In the genomic region with DNA sequence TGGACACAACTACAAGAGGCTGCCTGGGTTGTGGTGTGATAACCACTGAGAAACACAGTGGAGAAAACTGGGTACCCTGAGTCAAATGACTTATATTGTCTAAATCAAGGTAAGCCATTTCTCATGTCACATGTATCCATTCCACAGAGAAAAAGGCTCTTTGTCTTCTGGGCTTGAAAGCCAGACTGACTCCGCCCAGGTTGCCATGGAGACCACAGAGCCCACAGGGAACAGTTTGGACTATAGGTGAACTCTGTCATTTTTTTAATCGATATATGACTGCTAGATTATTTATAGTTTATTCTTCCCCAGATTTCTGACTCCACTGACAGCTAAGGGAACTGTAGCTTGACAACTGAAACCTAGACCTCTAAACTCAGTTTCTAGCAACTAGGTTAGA, we compare ENCODE assay signal across 29 mouse cellular contexts.
DNase-seq lines count a peak whose midpoint lies in the region; ATAC-seq and TF ChIP-seq lines count a peak whose summit lies in the region.
"Had no signal": no experiment of that assay in that cellular context is flagged by ENCODE, and none has a peak within 500 bp of the region (broad histone marks: within the 10 kb centered on the region; RNA-seq: fewer than 3 reads in every experiment).

No protein-coding gene starts in this region.

- ATAC-seq in forebrain, postnatal 0 days = peak; percentile 55
- ATAC-seq in forebrain, embryonic 14.5 days = no peak
- no peak for ATAC-seq in lung, embryonic 14.5 days (ENCODE audit: insufficient read depth)
- ATAC-seq: forebrain, embryonic 13.5 days; intestine, embryonic 16.5 days had no signal

- no peaks in the 10 kb centered on the region for H3K36me3 ChIP-seq in forebrain, postnatal 0 days (ENCODE audit: insufficient read depth)
- no peaks in the 10 kb centered on the region for H3K36me3 ChIP-seq in forebrain, embryonic 14.5 days (ENCODE audit: control insufficient read depth, insufficient read depth, low read length)
- H3K36me3 ChIP-seq in lung, embryonic 14.5 days (ENCODE audit: insufficient read depth) = no peaks in the 10 kb centered on the region
- H3K36me3 ChIP-seq: heart, embryonic 12.5 days; lung, embryonic 15.5 days; midbrain, embryonic 12.5 days; neural tube, embryonic 15.5 days had no signal

- no peak overlapping the region for H3K27ac ChIP-seq in forebrain, postnatal 0 days (ENCODE audit: low read depth, low read length)
- H3K27ac ChIP-seq in forebrain, embryonic 14.5 days (ENCODE audit: low read depth, low read length) = no peak overlapping the region
- H3K27ac ChIP-seq in lung, embryonic 14.5 days (ENCODE audit: low read depth) = no peak overlapping the region
- H3K27ac ChIP-seq: forebrain, embryonic 13.5 days; heart, adult 2 months; liver, embryonic 14.5 days; lung, embryonic 15.5 days; midbrain, embryonic 12.5 days; neural tube, embryonic 15.5 days had no signal

- H3K4me1 ChIP-seq in forebrain, postnatal 0 days (ENCODE audit: insufficient read depth) = no peaks in the 10 kb centered on the region
- H3K4me1 ChIP-seq in forebrain, embryonic 14.5 days (ENCODE audit: control insufficient read depth, insufficient read depth, low read length) = no peaks in the 10 kb centered on the region
- H3K4me1 ChIP-seq in lung, embryonic 14.5 days (ENCODE audit: insufficient read depth) = 0 out of 2 replicates have a peak, but pooled peaks cover 3% of the 10 kb centered on the region
- no peaks in the 10 kb centered on the region for H3K4me1 ChIP-seq in lung, adult 2 months (ENCODE audit: control insufficient read depth, insufficient read depth, low read length)
- H3K4me1 ChIP-seq: midbrain, embryonic 12.5 days had no signal

- H3K4me2 ChIP-seq in forebrain, postnatal 0 days (ENCODE audit: low read depth) = no peak overlapping the region
- no peak overlapping the region for H3K4me2 ChIP-seq in forebrain, embryonic 14.5 days (ENCODE audit: low read length)
- H3K4me2 ChIP-seq in lung, embryonic 14.5 days = no peak overlapping the region
- H3K4me2 ChIP-seq: forebrain, embryonic 13.5 days; heart, embryonic 12.5 days; lung, embryonic 15.5 days; midbrain, embryonic 12.5 days; neural tube, embryonic 15.5 days had no signal

- H3K9ac ChIP-seq in forebrain, postnatal 0 days = no peak overlapping the region
- H3K9ac ChIP-seq in forebrain, embryonic 14.5 days (ENCODE audit: low read length) = no peak overlapping the region
- H3K9ac ChIP-seq in lung, embryonic 14.5 days = no peak overlapping the region
- H3K9ac ChIP-seq: forebrain, embryonic 13.5 days; heart, embryonic 12.5 days; liver, embryonic 14.5 days; lung, embryonic 15.5 days; midbrain, embryonic 12.5 days; neural tube, embryonic 15.5 days had no signal

- peak; percentile 21 for DNase-seq in forebrain, postnatal 0 days
- no peak for DNase-seq in forebrain, embryonic 14.5 days (ENCODE audit: low spot score)
- peak; percentile 42 for DNase-seq in lung, embryonic 14.5 days
- no peak for DNase-seq in lung, adult 2 months
- peak; percentile 61 for DNase-seq in ES-CJ7 (ENCODE audit: low read depth, low spot score)
- peak; percentile 51 for DNase-seq in mesoderm, embryonic 11.5 days (ENCODE audit: low read depth, low spot score)
- no peak for DNase-seq in gastrocnemius, postnatal 36 days
- DNase-seq: adrenal gland, postnatal 10 days; cerebellum, adult 11 months; cerebellum, adult 9-10 months; cerebellum, postnatal 36 days; gastrocnemius, postnatal 25 days; heart, adult 2 months; kidney, adult 9 months; kidney, postnatal 10 days; layer of hippocampus, postnatal 36 days; left cerebral cortex, postnatal 4 days; retina, postnatal 1 day; right cerebral cortex, postnatal 25 days; spleen, adult 18-20 months; thymus, adult 18-20 months; thymus, postnatal 25 days had no signal

- TF ChIP-seq POLR2A in lung, adult 2 months (IDR thresholded peaks at IDR 0.05; ENCODE audit: borderline replicate concordance, extremely low read depth, low read depth, low read length) = no peak

- no peaks in the 10 kb centered on the region for H3K9me3 ChIP-seq in forebrain, postnatal 0 days (ENCODE audit: low read length)
- no peaks in the 10 kb centered on the region for H3K9me3 ChIP-seq in forebrain, embryonic 14.5 days (replicated peaks; ENCODE audit: control insufficient read depth, low read length)
- no peaks in the 10 kb centered on the region for H3K9me3 ChIP-seq in lung, embryonic 14.5 days (ENCODE audit: low read depth, low read length)
- H3K9me3 ChIP-seq: forebrain, embryonic 13.5 days; heart, embryonic 12.5 days; lung, embryonic 15.5 days; midbrain, embryonic 12.5 days; neural tube, embryonic 15.5 days had no signal

- WGBS in forebrain, postnatal 0 days = 77% methylated on average over 2 of the region's 2 CpGs
- WGBS in forebrain, embryonic 14.5 days = 78% methylated on average over 2 of the region's 2 CpGs
- WGBS in lung, embryonic 14.5 days = 66% methylated on average over 2 of the region's 2 CpGs
- WGBS in lung, adult 2 months = 67% methylated on average over 2 of the region's 2 CpGs

- intact Hi-C loops in gastrocnemius, postnatal 36 days (cut with DNase I) = no loop called here

- H3K27me3 ChIP-seq in forebrain, postnatal 0 days (ENCODE audit: insufficient read depth, low read length) = no peaks in the 10 kb centered on the region
- H3K27me3 ChIP-seq in forebrain, embryonic 14.5 days (replicated peaks; ENCODE audit: control insufficient read depth, insufficient read depth, low read length) = no peaks in the 10 kb centered on the region
- no peaks in the 10 kb centered on the region for H3K27me3 ChIP-seq in lung, embryonic 14.5 days (ENCODE audit: insufficient read depth, low read length)
- H3K27me3 ChIP-seq: forebrain, embryonic 13.5 days; heart, embryonic 12.5 days; lung, embryonic 15.5 days; midbrain, embryonic 12.5 days; neural tube, embryonic 15.5 days had no signal

- no peak overlapping the region for H3K4me3 ChIP-seq in forebrain, postnatal 0 days (ENCODE audit: low read depth, low read length)
- H3K4me3 ChIP-seq in forebrain, embryonic 14.5 days (ENCODE audit: low read depth, low read length) = no peak overlapping the region
- no peak overlapping the region for H3K4me3 ChIP-seq in lung, embryonic 14.5 days (ENCODE audit: low read depth, low read length)
- no peak overlapping the region for H3K4me3 ChIP-seq in lung, adult 2 months (replicated peaks; ENCODE audit: extremely low read depth, low read depth, low read length)
- H3K4me3 ChIP-seq: forebrain, embryonic 13.5 days; heart, adult 2 months; heart, embryonic 12.5 days; lung, embryonic 15.5 days; midbrain, embryonic 12.5 days; neural tube, embryonic 15.5 days had no signal

- TF ChIP-seq CTCF in forebrain, postnatal 0 days (IDR thresholded peaks at IDR 0.05; ENCODE audit: low read depth) = no peak
- TF ChIP-seq CTCF in lung, embryonic 14.5 days (IDR thresholded peaks at IDR 0.05; ENCODE audit: low read depth) = no peak
- TF ChIP-seq CTCF in lung, adult 2 months (IDR thresholded peaks at IDR 0.05; ENCODE audit: insufficient read depth, low read length) = no peak

Comparison
In these comparisons a context has a peak if more than half of its experiments do, and no peak if none do; other contexts are left out.
1. DNase-seq: peak in forebrain, postnatal 0 days (single experiment), lung, embryonic 14.5 days (single experiment), ES-CJ7 (single experiment) and mesoderm, embryonic 11.5 days (single experiment); none in forebrain, embryonic 14.5 days (single experiment), lung, adult 2 months (single experiment) and gastrocnemius, postnatal 36 days (0 of 2).